Mouse (Mus musculus): ENCODE measurements around the gene Spata25. TPM values are rescaled to one million over a fixed set of nuclear protein-coding genes. Genes with fewer than 3 reads are reported as not detected.
"Not testable (repeated sequence)": the region's sequence is repeated elsewhere in the genome, so short reads cannot be mapped to it uniquely, and the experiment has no call there.

The Spata25 gene
- total and polyA plus RNA-seq, 2 experiments from 2014 or later, result not detected

- TF ChIP-seq CTCF (IDR thresholded peaks at IDR 0.05; ENCODE audit: low read depth) (no peak), EP300 (IDR thresholded peaks at IDR 0.05; ENCODE audit: low read depth) (no peak)
- Histone ChIP-seq H3K4me2 (ENCODE audit: low read depth, low read length) (peak overlapping the region; percentile 67), H3K9ac (replicated peaks; ENCODE audit: low read depth, low read length) (peak overlapping the region; percentile 82), H3K4me3 (ENCODE audit: low read depth, low read length) (peak overlapping the region; percentile 81), H3K4me1 (ENCODE audit: control insufficient read depth, insufficient read depth) (peaks cover 18% of the 10 kb centered on the region), H3K27me3 (ENCODE audit: control insufficient read depth, insufficient read depth, low read length) (no peaks in the 10 kb centered on the region), H3K36me3 (replicated peaks; ENCODE audit: control insufficient read depth, insufficient read depth, low read length) (peaks cover 9% of the 10 kb centered on the region), H3K9me3 (replicated peaks; ENCODE audit: control insufficient read depth, low read length) (no peaks in the 10 kb centered on the region), H3K27ac (ENCODE audit: low read depth) (peak overlapping the region; percentile 85)
- 36% methylated on average over 1 of the region's 1 CpGs for WGBS
- no peak for ATAC-seq (ENCODE audit: insufficient read depth, low read depth)
- no peak for DNase-seq (ENCODE audit: low spot score)
These were observed 24.4 kb downstream of the Spata25 start for GRCm38 (mm10) chr2:164803921-164804313.

DNA sequence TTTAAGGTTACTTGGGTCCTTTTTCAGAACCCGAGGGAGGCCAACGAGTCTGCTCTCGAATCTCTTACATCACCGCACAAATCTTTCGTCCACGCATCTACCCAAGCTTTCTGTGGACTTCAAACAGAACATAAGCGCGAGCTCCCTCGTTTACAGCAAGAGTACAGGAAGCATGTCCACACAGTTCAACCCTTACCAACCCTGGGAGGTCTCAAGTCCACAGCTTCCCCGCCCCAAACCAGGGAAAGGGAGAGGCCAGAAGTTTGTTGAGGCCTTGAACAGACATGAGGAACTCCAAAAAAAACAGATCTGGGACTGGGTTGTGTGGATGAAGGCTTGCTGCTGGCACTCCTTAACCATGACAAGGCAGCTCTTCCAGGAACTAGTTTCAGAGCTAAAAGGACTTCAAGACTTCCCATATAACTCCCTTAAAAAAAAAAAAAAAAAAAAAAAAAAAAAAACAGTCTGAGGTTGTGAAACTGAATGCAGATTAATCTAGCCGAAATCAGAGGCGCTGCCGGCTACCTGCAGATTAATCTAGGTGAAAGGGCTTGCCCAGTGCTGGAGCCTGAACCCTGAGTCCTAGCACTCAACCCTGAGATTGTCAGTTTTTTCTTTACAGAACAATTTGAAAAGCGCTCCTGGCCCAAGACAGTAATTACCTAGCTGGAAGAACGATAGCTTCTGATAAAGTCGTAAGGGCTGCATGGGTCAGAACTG, 25.0 kb downstream of the Spata25 start:
- no peaks in the 10 kb centered on the region for H3K9me3 ChIP-seq (replicated peaks; ENCODE audit: control insufficient read depth, low read length)
- H3K36me3 ChIP-seq (replicated peaks; ENCODE audit: control insufficient read depth, insufficient read depth, low read length), result peaks cover 10% of the 10 kb centered on the region
- no peaks in the 10 kb centered on the region for H3K27me3 ChIP-seq (ENCODE audit: control insufficient read depth, insufficient read depth, low read length)
- peak overlapping the region; percentile 82; the same call in 1 of the 2 replicates for H3K9ac ChIP-seq (replicated peaks; ENCODE audit: low read depth, low read length)
- 82% methylated on average over 16 of the region's 16 CpGs for WGBS
- peak overlapping the region; percentile 67; the same call in 1 of the 2 replicates for H3K4me2 ChIP-seq (ENCODE audit: low read depth, low read length)
- TF ChIP-seq CTCF (IDR thresholded peaks at IDR 0.05; ENCODE audit: low read depth) (no peak), EP300 (IDR thresholded peaks at IDR 0.05; ENCODE audit: low read depth) (no peak)
- no peak for ATAC-seq (ENCODE audit: insufficient read depth, low read depth)
- peak overlapping the region; percentile 81; the same call in 1 of the 2 replicates for H3K4me3 ChIP-seq (ENCODE audit: low read depth, low read length)
- no peak overlapping the region for H3K27ac ChIP-seq (ENCODE audit: low read depth)
- H3K4me1 ChIP-seq (ENCODE audit: control insufficient read depth, insufficient read depth), result peaks cover 18% of the 10 kb centered on the region
- no peak for DNase-seq (ENCODE audit: low spot score)

- Histone ChIP-seq H3K27me3 (ENCODE audit: control insufficient read depth, insufficient read depth, low read length) (no peaks in the 10 kb centered on the region), H3K36me3 (replicated peaks; ENCODE audit: control insufficient read depth, insufficient read depth, low read length) (peaks cover 32% of the 10 kb centered on the region), H3K4me2 (ENCODE audit: low read depth, low read length) (no peak overlapping the region), H3K4me1 (ENCODE audit: control insufficient read depth, insufficient read depth) (peaks cover 10% of the 10 kb centered on the region), H3K4me3 (ENCODE audit: low read depth, low read length) (no peak overlapping the region), H3K9ac (replicated peaks; ENCODE audit: low read depth, low read length) (no peak overlapping the region), H3K9me3 (replicated peaks; ENCODE audit: control insufficient read depth, low read length) (no peaks in the 10 kb centered on the region), H3K27ac (ENCODE audit: low read depth) (no peak overlapping the region)
- DNase-seq (ENCODE audit: low spot score), result no peak
- ATAC-seq (ENCODE audit: insufficient read depth, low read depth), result no peak
- 78% methylated on average over 13 of the region's 13 CpGs for WGBS
- TF ChIP-seq EP300 (IDR thresholded peaks at IDR 0.05; ENCODE audit: low read depth), result no peak
- TF ChIP-seq CTCF (IDR thresholded peaks at IDR 0.05; ENCODE audit: low read depth), result no peak
These were observed 27.9 kb downstream of the Spata25 start for GRCm38 (mm10) chr2:164800252-164801004.

- not testable (repeated sequence) for H3K4me1 ChIP-seq (ENCODE audit: control insufficient read depth, insufficient read depth); ATAC-seq (ENCODE audit: insufficient read depth, low read depth); H3K9me3 ChIP-seq (replicated peaks; ENCODE audit: control insufficient read depth, low read length); H3K27me3 ChIP-seq (ENCODE audit: control insufficient read depth, insufficient read depth, low read length); DNase-seq (ENCODE audit: low spot score); H3K9ac ChIP-seq (replicated peaks; ENCODE audit: low read depth, low read length); H3K4me2 ChIP-seq (ENCODE audit: low read depth, low read length); H3K4me3 ChIP-seq (ENCODE audit: low read depth, low read length); H3K27ac ChIP-seq (ENCODE audit: low read depth)
- peaks cover 41% of the 10 kb centered on the region for H3K36me3 ChIP-seq (replicated peaks; ENCODE audit: control insufficient read depth, insufficient read depth, low read length)
- WGBS, result 69% methylated on average over 6 of the region's 6 CpGs
- TF ChIP-seq CTCF (IDR thresholded peaks at IDR 0.05; ENCODE audit: low read depth), result peak; percentile 34
These were observed 29.8 kb downstream of the Spata25 start for GRCm38 (mm10) chr2:164798554-164798953.

DNA sequence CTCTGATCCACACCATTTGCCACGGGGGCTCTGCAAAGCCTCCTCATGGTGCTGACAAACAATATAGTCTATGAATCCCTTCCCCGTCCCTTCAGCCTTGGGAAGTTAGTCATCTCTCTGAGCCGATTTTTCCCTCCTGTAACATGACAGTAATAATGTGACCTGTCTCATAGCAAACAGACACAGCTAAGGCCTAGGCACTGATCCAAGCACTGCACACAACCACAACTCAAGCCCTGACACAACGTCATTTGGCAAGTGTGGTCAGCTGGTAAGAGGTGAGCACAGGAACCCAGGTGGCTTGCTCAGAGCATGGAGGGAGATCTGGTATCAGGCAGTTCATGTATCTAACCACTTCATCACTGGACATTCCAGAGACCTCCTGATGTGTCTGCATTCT, 32.5 kb downstream of the Spata25 start:
- TF ChIP-seq CTCF (IDR thresholded peaks at IDR 0.05; ENCODE audit: low read depth), result no peak
- TF ChIP-seq EP300 (IDR thresholded peaks at IDR 0.05; ENCODE audit: low read depth), result no peak
- no peak for ATAC-seq (ENCODE audit: insufficient read depth, low read depth)
- Histone ChIP-seq H3K9me3 (replicated peaks; ENCODE audit: control insufficient read depth, low read length) (no peaks in the 10 kb centered on the region), H3K27me3 (ENCODE audit: control insufficient read depth, insufficient read depth, low read length) (no peaks in the 10 kb centered on the region), H3K4me2 (ENCODE audit: low read depth, low read length) (no peak overlapping the region), H3K36me3 (replicated peaks; ENCODE audit: control insufficient read depth, insufficient read depth, low read length) (peaks cover 63% of the 10 kb centered on the region), H3K4me1 (ENCODE audit: control insufficient read depth, insufficient read depth) (peaks cover 3% of the 10 kb centered on the region; the same call in 1 of the 2 replicates), H3K4me3 (ENCODE audit: low read depth, low read length) (no peak overlapping the region), H3K27ac (ENCODE audit: low read depth) (no peak overlapping the region), H3K9ac (replicated peaks; ENCODE audit: low read depth, low read length) (no peak overlapping the region)
- no peak for DNase-seq (ENCODE audit: low spot score)
- 75% methylated on average over 4 of the region's 4 CpGs for WGBS

Data from heart, postnatal 0 days (tissue).